Mouse (Mus musculus) forebrain, embryonic 12.5 days (tissue): Measurements from ENCODE around the gene Tsks. TPM values are rescaled to one million over a fixed set of nuclear protein-coding genes. Genes with fewer than 3 reads are reported as not detected.

Experiments used
- ATAC-seq: fragments of 200-750 bp; cut with Nextera tagmentation; 2 replicates; pipeline ENCODE4 v1.8.0; 2017; ENCODE audit warnings: moderate TSS enrichment; ENCODE audit not compliant: low FRiP score
- H3K27ac ChIP-seq: fragments of 300-500 bp; sonication (generic); 2 replicates; pipeline ENCODE4 v1.5.1; 2016; ENCODE audit warnings: mild to moderate bottlenecking
- H3K27me3 ChIP-seq: fragments of 300-500 bp; sonication (generic); 2 replicates; pipeline ENCODE4 v1.6.1; 2016; ENCODE audit warnings: mild to moderate bottlenecking
- H3K36me3 ChIP-seq: fragments of 300-500 bp; sonication (generic); replicated peaks from 2 replicates; pipeline ENCODE4 v1.6.1; 2016; ENCODE audit warnings: mild to moderate bottlenecking
- H3K4me1 ChIP-seq: fragments of 300-500 bp; sonication (generic); 2 replicates; pipeline ENCODE4 v1.6.1; 2016
- H3K4me2 ChIP-seq: fragments of 300-500 bp; sonication (generic); 2 replicates; pipeline ENCODE4 v1.6.1; 2016; ENCODE audit warnings: mild to moderate bottlenecking, moderate library complexity
- H3K4me3 ChIP-seq: fragments of 300-500 bp; sonication (generic); replicated peaks from 2 replicates; pipeline ENCODE4 v1.5.1; 2016; ENCODE audit warnings: mild to moderate bottlenecking
- H3K9ac ChIP-seq: fragments of 300-500 bp; sonication (generic); 2 replicates; pipeline ENCODE4 v1.6.1; 2016; ENCODE audit warnings: mild to moderate bottlenecking
- H3K9me3 ChIP-seq: fragments of 300-500 bp; sonication (generic); 2 replicates; pipeline ENCODE4 v1.6.1; 2016
- WGBS: fragments of 180-500 bp; shearing (Covaris S2); methylation state at CpG from one replicate; pipeline ENCODE4 v1.1.7; 2016; 5-methylcytosine and 5-hydroxymethylcytosine counted together
- polyA plus RNA-seq: library from polyadenylated mRNA; unstranded; fragments of >200 nt; fragmentation: Nextera tagmentation; extraction: Ambion mirVana; gene quantifications from 2 replicates; pipeline ENCODE4 v1.2.1, GENCODE M21; 2016

Gene Tsks
- polyA plus RNA-seq: 0.27 TPM in 1 of 2 replicates, not detected in the other

- no peaks in the 10 kb centered on the region for H3K27me3 ChIP-seq
- no peak within 1 kb of the TSS for H3K9ac ChIP-seq
- no peak within 1 kb of the TSS for H3K4me3 ChIP-seq
- no peaks in the 10 kb centered on the region for H3K4me1 ChIP-seq
- H3K4me2 ChIP-seq: no peak within 1 kb of the TSS
- 76% methylated on average over 7 of the region's 7 CpGs for WGBS
- no peak for ATAC-seq
- no peak within 1 kb of the TSS for H3K27ac ChIP-seq
- H3K9me3 ChIP-seq: no peaks in the 10 kb centered on the region
- H3K36me3 ChIP-seq: no peaks in the 10 kb centered on the region
These were observed at the start of gene Tsks for GRCm38 (mm10) chr7:44942904-44943303. TSS of gene Tsks (plus strand) at chr7:44943204.

GRCm38 (mm10) chr7:44894175-44894574 lies 48.8 kb upstream of the Tsks start:
- no peaks in the 10 kb centered on the region for H3K9me3 ChIP-seq
- H3K4me3 ChIP-seq: no peak overlapping the region
- WGBS: 96% methylated on average over 3 of the region's 3 CpGs
- no peak overlapping the region for H3K9ac ChIP-seq
- H3K4me1 ChIP-seq: peaks cover 70% of the 10 kb centered on the region
- H3K27ac ChIP-seq: peak overlapping the region; percentile 97
- peak overlapping the region; percentile 47; the same call in 1 of the 2 replicates for H3K4me2 ChIP-seq
- H3K36me3 ChIP-seq: peaks cover 25% of the 10 kb centered on the region
- no peaks in the 10 kb centered on the region for H3K27me3 ChIP-seq
- no peak for ATAC-seq

- no peaks in the 10 kb centered on the region for H3K27me3 ChIP-seq
- ATAC-seq: no peak
- peaks cover 29% of the 10 kb centered on the region for H3K36me3 ChIP-seq
- H3K4me1 ChIP-seq: peaks cover 76% of the 10 kb centered on the region
- no peaks in the 10 kb centered on the region for H3K9me3 ChIP-seq
- H3K27ac ChIP-seq: peak overlapping the region; percentile 97
- WGBS: 30% methylated on average over 7 of the region's 7 CpGs
- peak overlapping the region; percentile 43; the same call in 1 of the 2 replicates for H3K9ac ChIP-seq
- peak overlapping the region; percentile 62 for H3K4me3 ChIP-seq
- H3K4me2 ChIP-seq: peak overlapping the region; percentile 77
These were observed 47.8 kb upstream of the Tsks start for GRCm38 (mm10) chr7:44895206-44895592.

GRCm38 (mm10) chr7:44895593-44896434 lies 47.2 kb upstream of the Tsks start, which contains the start of gene Fuz:
TSS of gene Fuz (plus strand) at chr7:44896079.
- Histone ChIP-seq H3K27ac (peak within 1 kb of the TSS; percentile 97), H3K4me1 (peaks cover 76% of the 10 kb centered on the region), H3K36me3 (peaks cover 29% of the 10 kb centered on the region), H3K9me3 (no peaks in the 10 kb centered on the region), H3K9ac (peak within 1 kb of the TSS; percentile 71), H3K4me3 (peak within 1 kb of the TSS; percentile 62), H3K27me3 (no peaks in the 10 kb centered on the region), H3K4me2 (peak within 1 kb of the TSS; percentile 77)
- peak; percentile 75 for ATAC-seq
- under 1% methylated on average over 34 of the region's 34 CpGs for WGBS

- H3K9me3 ChIP-seq: no peaks in the 10 kb centered on the region
- H3K4me1 ChIP-seq: peaks cover 76% of the 10 kb centered on the region
- ATAC-seq: no peak
- H3K27ac ChIP-seq: peak overlapping the region; percentile 97
- H3K27me3 ChIP-seq: no peaks in the 10 kb centered on the region
- H3K4me2 ChIP-seq: peak overlapping the region; percentile 77
- 33% methylated on average over 10 of the region's 10 CpGs for WGBS
- H3K36me3 ChIP-seq: peaks cover 31% of the 10 kb centered on the region
- H3K4me3 ChIP-seq: peak overlapping the region; percentile 62
- peak overlapping the region; percentile 71 for H3K9ac ChIP-seq
These were observed 46.5 kb upstream of the Tsks start for GRCm38 (mm10) chr7:44896499-44896898.

- Histone ChIP-seq H3K9me3 (no peaks in the 10 kb centered on the region), H3K4me2 (0 out of 2 replicates have a peak overlapping the region, but pooled peaks have one; percentile 8), H3K4me3 (no peak overlapping the region), H3K27ac (no peak overlapping the region), H3K9ac (no peak overlapping the region), H3K4me1 (peaks cover 71% of the 10 kb centered on the region), H3K27me3 (no peaks in the 10 kb centered on the region), H3K36me3 (peaks cover 51% of the 10 kb centered on the region)
- WGBS: 39% methylated on average over 19 of the region's 19 CpGs
- ATAC-seq: no peak
These were observed 44.4 kb upstream of the Tsks start for GRCm38 (mm10) chr7:44898607-44899006.

GRCm38 (mm10) chr7:44900632-44901031 lies 42.4 kb upstream of the Tsks start:
- Histone ChIP-seq H3K4me1 (peaks cover 54% of the 10 kb centered on the region), H3K4me2 (no peak overlapping the region), H3K9ac (peak overlapping the region; percentile 25; the same call in 1 of the 2 replicates)

GRCm38 (mm10) chr7:44901230-44901722 lies 41.7 kb upstream of the Tsks start:
- H3K4me1 ChIP-seq: peaks cover 53% of the 10 kb centered on the region
- WGBS: 16% methylated on average over 21 of the region's 21 CpGs
- peak; percentile 44 for ATAC-seq

More at GRCm38 (mm10) chr7:44900632-44901031, 42.4 kb upstream of the Tsks start:
- Histone ChIP-seq H3K27ac (peak overlapping the region; percentile 63), H3K4me3 (no peak overlapping the region), H3K9me3 (no peaks in the 10 kb centered on the region), H3K27me3 (no peaks in the 10 kb centered on the region), H3K36me3 (peaks cover 71% of the 10 kb centered on the region)
- whole genome bisulfite sequencing: 83% methylated on average over 11 of the region's 11 CpGs
- ATAC-seq: no peak

GRCm38 (mm10) chr7:44905430-44905829 lies 37.6 kb upstream of the Tsks start:
- Histone ChIP-seq H3K9ac (no peak overlapping the region), H3K4me2 (no peak overlapping the region), H3K4me3 (no peak overlapping the region), H3K9me3 (no peaks in the 10 kb centered on the region), H3K27ac (no peak overlapping the region), H3K4me1 (peaks cover 16% of the 10 kb centered on the region), H3K36me3 (peaks cover 94% of the 10 kb centered on the region), H3K27me3 (no peaks in the 10 kb centered on the region)
- WGBS: 92% methylated on average over 20 of the region's 20 CpGs
- ATAC-seq: no peak

More at GRCm38 (mm10) chr7:44901230-44901722, 41.7 kb upstream of the Tsks start:
- Histone ChIP-seq H3K27me3 (no peaks in the 10 kb centered on the region), H3K27ac (peak overlapping the region; percentile 56), H3K9ac (no peak overlapping the region), H3K4me2 (peak overlapping the region; percentile 53), H3K4me3 (peak overlapping the region; percentile 20), H3K9me3 (no peaks in the 10 kb centered on the region), H3K36me3 (peaks cover 77% of the 10 kb centered on the region)

- H3K4me1 ChIP-seq: no peaks in the 10 kb centered on the region
- H3K4me2 ChIP-seq: no peak overlapping the region
- WGBS: 93% methylated on average over 15 of the region's 15 CpGs
- H3K4me3 ChIP-seq: no peak overlapping the region
- H3K9ac ChIP-seq: no peak overlapping the region
- no peaks in the 10 kb centered on the region for H3K9me3 ChIP-seq
- H3K36me3 ChIP-seq: peaks cover 93% of the 10 kb centered on the region
- ATAC-seq: no peak
- H3K27me3 ChIP-seq: no peaks in the 10 kb centered on the region
- H3K27ac ChIP-seq: no peak overlapping the region
These were observed 34.1 kb upstream of the Tsks start for GRCm38 (mm10) chr7:44908706-44909476.

GRCm38 (mm10) chr7:44914396-44914795 lies 28.6 kb upstream of the Tsks start:
- Histone ChIP-seq H3K4me3 (no peak overlapping the region), H3K36me3 (peaks cover 71% of the 10 kb centered on the region), H3K27ac (no peak overlapping the region), H3K27me3 (no peaks in the 10 kb centered on the region), H3K9me3 (no peaks in the 10 kb centered on the region), H3K4me1 (no peaks in the 10 kb centered on the region), H3K4me2 (no peak overlapping the region), H3K9ac (no peak overlapping the region)
- 76% methylated on average over 2 of the region's 2 CpGs for WGBS
- no peak for ATAC-seq

- no peaks in the 10 kb centered on the region for H3K27me3 ChIP-seq
- no peak for ATAC-seq
- H3K4me2 ChIP-seq: no peak overlapping the region
- 93% methylated on average over 9 of the region's 9 CpGs for WGBS
- H3K4me1 ChIP-seq: no peaks in the 10 kb centered on the region
- no peak overlapping the region for H3K27ac ChIP-seq
- peaks cover 65% of the 10 kb centered on the region for H3K36me3 ChIP-seq
- no peak overlapping the region for H3K9ac ChIP-seq
- no peak overlapping the region for H3K4me3 ChIP-seq
- no peaks in the 10 kb centered on the region for H3K9me3 ChIP-seq
These were observed 27.7 kb upstream of the Tsks start for GRCm38 (mm10) chr7:44915314-44915713.
